Mouse (Mus musculus) brain, embryonic 14.5 days (tissue): ENCODE results near the gene Olfr427.

Experiments
- CTCF ChIP-seq: fragments of 200-500 bp; IDR thresholded peaks from 2 replicates; pipeline ENCODE4 v1.5.1; 2012; ENCODE audit warnings: inconsistent platforms, mild to moderate bottlenecking, moderate library complexity, borderline replicate concordance; ENCODE audit not compliant: insufficient read depth, insufficient read length; ENCODE audit errors: extremely low read depth
- POLR2A ChIP-seq: fragments of 200-500 bp; IDR thresholded peaks from 2 replicates; pipeline ENCODE4 v1.6.1; 2012; ENCODE audit warnings: mild to moderate bottlenecking, inconsistent platforms, borderline replicate concordance; ENCODE audit not compliant: poor library complexity, insufficient read depth, insufficient read length, severe bottlenecking; ENCODE audit errors: extremely low read depth

GRCm38 (mm10) chr1:174066305-174066704 lies 30.4 kb upstream of the Olfr427 start, which contains the start of gene Olfr430:
- TF ChIP-seq POLR2A (no peak), CTCF (no peak)
